Mouse (Mus musculus) heart, postnatal 0 days (tissue): ENCODE data around the gene Ankrd49.

Experiments used
- CTCF ChIP-seq: IDR thresholded peaks from 2 replicates; pipeline ENCODE4 v1.5.1; 2016; ENCODE audit warnings: antibody characterized with exemption, control low read depth, low read depth
- EP300 ChIP-seq: IDR thresholded peaks from 2 replicates; pipeline ENCODE4 v1.6.1; 2016; ENCODE audit warnings: antibody characterized with exemption, low read depth

- no peak for TF ChIP-seq EP300
- TF ChIP-seq CTCF: peak; percentile 58
Measured at GRCm38 (mm10) chr9:14764765-14765164, 19.9 kb downstream of the Ankrd49 start.
